Mouse (Mus musculus): ENCODE data around the gene Hspa14.
A peak's percentile ranks its signal among the peaks of the same experiment; 100 is the strongest.

The Hspa14 gene

GRCm38 (mm10) chr2:3512552-3513454 is at the start of gene Hspa14, which contains the start of the genes Gm45902 and Cdnf:
TSS of gene Hspa14 (minus strand) at chr2:3512814.
TSS of gene Gm45902 (minus strand) at chr2:3512790.
TSS of gene Cdnf (plus strand) at chr2:3513030.
- ATAC-seq (ENCODE audit: insufficient number of reproducible peaks, low FRiP score, low TSS enrichment) = peak; percentile 98

GRCm38 (mm10) chr2:3546588-3546987 is 34.0 kb upstream of the Hspa14 start:
- ATAC-seq (ENCODE audit: insufficient number of reproducible peaks, low FRiP score, low TSS enrichment) = peak; percentile 68

- no peak for ATAC-seq (ENCODE audit: insufficient number of reproducible peaks, low FRiP score, low TSS enrichment)
Measured at GRCm38 (mm10) chr2:3546055-3546454, 33.4 kb upstream of the Hspa14 start.

DNA sequence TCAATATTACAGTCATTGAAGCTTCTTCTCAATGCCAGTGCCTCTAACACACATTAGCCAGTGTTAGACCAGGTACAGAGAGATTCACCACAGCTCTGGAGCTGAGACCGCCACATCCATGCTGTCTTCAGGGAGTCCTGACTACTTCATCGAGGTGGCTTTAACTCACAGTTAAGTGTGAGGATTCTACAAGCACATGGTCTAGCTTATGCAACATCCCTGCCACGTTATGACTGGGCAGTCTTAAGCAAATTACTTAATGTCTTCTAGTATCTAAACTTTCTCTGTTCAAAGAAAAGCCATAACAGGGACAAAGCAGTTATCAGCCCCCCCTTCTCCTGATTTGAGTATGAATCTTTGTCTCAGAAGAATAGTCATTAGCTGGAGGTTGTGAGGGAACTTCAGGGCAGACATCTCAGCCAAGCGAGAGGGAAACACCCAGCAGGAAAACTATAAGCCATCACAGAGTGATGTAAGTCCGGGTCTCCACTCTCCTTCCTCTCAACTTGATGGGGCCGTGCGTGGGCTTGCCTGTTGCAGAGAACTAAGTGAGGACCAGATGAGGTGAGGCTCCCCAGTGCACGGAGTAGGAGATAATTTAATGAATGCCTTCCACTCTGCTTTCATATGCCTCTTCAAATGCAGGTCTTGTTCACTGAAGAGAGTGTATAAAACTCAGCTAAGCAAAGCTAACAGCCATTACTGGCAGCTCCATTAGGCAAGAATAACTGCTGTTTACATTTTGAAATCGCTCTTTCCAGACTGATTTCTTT is 28.9 kb upstream of the Hspa14 start:
- no peak for ATAC-seq (ENCODE audit: insufficient number of reproducible peaks, low FRiP score, low TSS enrichment)

DNA sequence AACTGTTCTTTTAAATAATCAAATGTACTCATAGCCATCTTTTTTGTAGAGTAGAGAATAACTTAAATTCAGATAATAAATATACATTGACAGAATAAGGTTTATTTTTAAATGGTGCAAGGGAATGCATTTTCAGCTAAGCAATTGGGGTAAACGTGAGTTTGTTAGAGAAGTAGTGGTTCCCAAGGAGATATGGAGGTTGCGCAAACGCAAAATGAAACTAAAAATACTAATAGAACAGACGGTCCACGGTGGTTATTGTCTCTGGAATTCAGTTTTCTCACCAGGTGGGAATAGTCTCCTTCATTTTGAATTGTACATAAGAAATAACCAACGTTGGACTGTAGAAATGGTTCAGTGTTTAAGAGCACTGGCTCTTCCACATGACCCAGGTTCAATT is 13.7 kb upstream of the Hspa14 start:
- ATAC-seq (ENCODE audit: insufficient number of reproducible peaks, low FRiP score, low TSS enrichment) = no peak

GRCm38 (mm10) chr2:3522558-3522957 is 9.9 kb upstream of the Hspa14 start:
- ATAC-seq (ENCODE audit: insufficient number of reproducible peaks, low FRiP score, low TSS enrichment) = no peak

GRCm38 (mm10) chr2:3512076-3512475 is 538 bp downstream of the Hspa14 start:
- ATAC-seq (ENCODE audit: insufficient number of reproducible peaks, low FRiP score, low TSS enrichment) = peak; percentile 21; the same call in 1 of the 2 replicates

GRCm38 (mm10) chr2:3500886-3501285 is 11.7 kb downstream of the Hspa14 start:
- ATAC-seq (ENCODE audit: insufficient number of reproducible peaks, low FRiP score, low TSS enrichment) = no peak

GRCm38 (mm10) chr2:3499543-3499942 is 13.1 kb downstream of the Hspa14 start:
- ATAC-seq (ENCODE audit: insufficient number of reproducible peaks, low FRiP score, low TSS enrichment) = no peak

DNA sequence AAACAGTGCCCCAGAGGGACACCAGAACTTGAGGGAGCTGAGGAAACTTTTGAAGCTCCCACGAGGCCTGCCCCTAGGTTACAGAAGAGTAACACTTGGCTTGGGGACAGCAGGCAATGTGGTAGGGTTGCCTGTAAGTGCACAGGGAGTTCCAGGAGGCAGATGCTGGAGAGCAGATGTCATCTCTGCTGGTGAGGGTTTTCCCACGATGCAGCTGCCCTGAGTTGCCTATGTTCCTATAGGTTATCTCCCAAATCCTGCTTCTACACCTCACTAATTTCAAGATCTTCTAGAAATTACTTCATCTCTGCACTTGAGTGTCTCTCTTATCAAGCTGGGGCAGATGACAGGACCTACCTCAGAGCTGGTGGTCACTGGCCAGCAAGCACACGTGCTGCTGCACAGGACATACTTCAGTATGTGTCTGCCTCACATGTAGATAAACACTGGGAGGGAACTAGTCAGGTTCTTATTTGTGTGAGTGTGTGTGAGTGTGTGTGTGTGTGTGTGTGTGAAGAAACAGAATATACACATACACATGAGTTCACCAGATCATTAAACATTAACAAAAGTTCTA is 18.7 kb downstream of the Hspa14 start:
- no peak for ATAC-seq (ENCODE audit: insufficient number of reproducible peaks, low FRiP score, low TSS enrichment)

DNA sequence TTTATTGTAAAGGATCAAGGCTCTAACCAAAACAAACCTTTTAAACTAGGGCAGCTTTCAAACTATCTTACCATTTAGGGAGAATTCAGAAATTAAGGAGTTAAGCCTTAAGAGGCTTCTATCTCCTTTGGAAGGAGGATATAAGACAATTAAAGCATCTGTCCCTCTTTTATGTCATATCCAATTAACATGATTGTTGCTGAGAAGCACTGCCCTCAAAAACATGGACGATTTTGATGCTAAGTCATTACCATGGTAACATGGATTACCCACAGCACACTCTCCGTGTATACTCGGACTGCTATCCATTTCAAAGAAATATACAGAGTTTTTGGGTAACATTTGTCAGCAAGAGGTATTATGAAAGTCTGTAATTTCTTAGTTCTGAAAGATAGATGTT is 22.8 kb downstream of the Hspa14 start:
- ATAC-seq (ENCODE audit: insufficient number of reproducible peaks, low FRiP score, low TSS enrichment) = no peak

GRCm38 (mm10) chr2:3480239-3480638 is 32.4 kb downstream of the Hspa14 start:
- ATAC-seq (ENCODE audit: insufficient number of reproducible peaks, low FRiP score, low TSS enrichment) = no peak

DNA sequence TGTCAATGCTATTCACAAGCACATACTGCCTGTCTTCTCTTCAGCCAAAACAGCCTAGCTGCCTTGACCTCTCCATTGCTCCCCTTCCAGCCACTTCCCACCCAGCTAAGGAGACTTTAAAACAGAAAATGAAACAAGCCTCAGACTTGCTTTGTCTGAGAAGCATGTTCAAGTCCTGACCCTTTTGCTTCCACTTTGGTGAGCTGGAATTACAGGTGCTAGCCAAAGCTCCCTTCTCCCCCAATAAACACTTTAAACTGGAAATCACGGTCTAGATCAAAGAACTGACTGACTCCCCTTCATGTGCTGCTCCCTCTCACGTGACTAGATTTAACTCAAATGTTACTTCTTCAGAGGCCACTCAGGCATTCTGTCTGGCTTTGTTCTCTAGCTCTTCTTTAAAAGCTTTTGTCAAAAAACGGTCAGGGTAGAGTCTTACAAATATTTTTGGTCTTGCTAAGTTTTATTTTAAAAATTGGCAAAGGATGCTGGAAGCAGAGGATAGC is 36.8 kb downstream of the Hspa14 start:
- ATAC-seq (ENCODE audit: insufficient number of reproducible peaks, low FRiP score, low TSS enrichment) = no peak

DNA sequence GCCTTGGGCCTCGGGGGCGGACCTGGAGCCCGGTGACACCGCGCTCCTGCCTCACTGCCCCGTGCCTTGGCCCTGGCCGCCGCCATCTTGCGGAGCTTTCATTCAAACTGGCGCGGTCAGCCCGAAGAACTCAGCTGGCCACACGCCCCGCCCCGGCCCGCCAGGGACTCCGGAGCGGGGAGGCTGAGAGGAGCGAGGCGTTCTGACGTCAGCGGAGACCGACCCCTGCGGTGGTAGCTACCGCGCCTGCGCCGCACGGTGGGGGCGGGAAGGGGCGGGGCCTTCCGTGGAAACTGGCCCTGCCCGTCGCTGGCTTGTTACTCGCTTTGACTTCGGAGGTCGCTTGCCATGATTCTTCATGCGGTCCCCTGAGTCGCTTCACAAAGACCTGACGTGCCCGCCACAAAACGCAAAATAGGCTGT is 37.7 kb downstream of the Hspa14 start, which contains the start of gene Suv39h2:
Gene Suv39h2, minus strand, starts transcription at position 171 of the 423 bp plus-strand sequence.
- ATAC-seq (ENCODE audit: insufficient number of reproducible peaks, low FRiP score, low TSS enrichment) = peak; percentile 96

DNA sequence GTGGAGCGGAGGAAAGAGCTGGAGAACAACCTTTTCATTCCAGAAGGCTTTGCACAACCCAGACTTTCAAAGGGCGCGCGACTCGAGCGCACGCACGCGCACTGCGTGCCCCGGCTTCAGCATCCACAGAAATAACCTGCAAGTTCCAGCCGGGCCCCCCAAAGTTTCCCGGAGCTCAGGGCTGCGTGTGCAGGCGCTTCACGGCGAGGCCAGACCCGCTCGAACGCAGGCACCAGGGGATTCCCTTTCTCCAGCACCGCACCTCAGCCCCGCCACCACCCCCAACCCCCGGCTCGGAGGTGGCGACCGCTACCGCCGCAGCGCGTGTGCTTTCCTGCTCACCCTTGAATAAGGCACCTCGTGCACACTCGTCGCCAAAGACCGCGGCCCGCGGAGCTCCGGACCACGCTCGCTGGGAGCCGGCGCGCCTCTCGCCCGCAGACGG is 38.2 kb downstream of the Hspa14 start:
- peak; percentile 63 for ATAC-seq (ENCODE audit: insufficient number of reproducible peaks, low FRiP score, low TSS enrichment)

- ATAC-seq (ENCODE audit: insufficient number of reproducible peaks, low FRiP score, low TSS enrichment) = no peak
Measured at GRCm38 (mm10) chr2:3473891-3474290, 38.7 kb downstream of the Hspa14 start.

DNA sequence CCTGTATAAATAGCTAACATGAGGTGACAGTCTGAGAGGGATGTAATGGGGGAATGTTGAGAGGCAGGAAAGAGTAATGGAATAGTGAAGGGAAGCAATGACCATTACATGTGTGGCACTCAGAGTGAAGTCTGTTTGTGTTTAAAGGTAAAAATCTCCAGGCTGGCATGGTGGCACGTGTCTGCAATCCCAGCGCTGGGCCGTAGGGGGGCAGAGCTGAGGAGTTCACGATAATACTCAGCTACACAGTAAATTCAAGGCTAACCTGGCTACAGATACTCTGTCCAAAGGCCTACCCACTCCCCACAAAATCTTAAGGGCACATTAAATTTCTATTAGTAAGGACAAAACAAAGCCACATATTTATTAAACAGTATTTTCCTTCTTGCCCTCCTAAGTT is 56.0 kb downstream of the Hspa14 start:
- ATAC-seq (ENCODE audit: insufficient number of reproducible peaks, low FRiP score, low TSS enrichment) = no peak

DNA sequence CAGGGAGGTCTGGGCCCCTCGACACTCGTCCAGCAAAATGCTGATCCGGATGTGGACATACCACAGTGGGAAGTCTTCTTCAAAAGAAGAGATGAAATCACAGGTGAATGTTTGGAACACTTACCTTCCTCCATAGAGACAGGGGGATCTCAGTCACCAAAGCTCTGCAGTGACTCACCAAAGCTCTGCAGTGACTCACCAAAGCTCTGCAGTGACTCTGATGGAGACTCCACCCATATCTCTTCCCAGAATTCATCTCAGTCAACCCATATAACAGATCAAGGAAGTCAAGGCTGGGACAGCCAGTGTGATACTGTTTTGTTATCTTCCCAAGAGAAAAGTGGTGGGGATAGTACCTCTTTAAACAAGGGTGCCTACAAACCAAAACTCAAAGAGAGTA is 59.5 kb downstream of the Hspa14 start:
- no peak for ATAC-seq (ENCODE audit: insufficient number of reproducible peaks, low FRiP score, low TSS enrichment)

GRCm38 (mm10) chr2:3449431-3449830 is 63.2 kb downstream of the Hspa14 start:
- no peak for ATAC-seq (ENCODE audit: insufficient number of reproducible peaks, low FRiP score, low TSS enrichment)

DNA sequence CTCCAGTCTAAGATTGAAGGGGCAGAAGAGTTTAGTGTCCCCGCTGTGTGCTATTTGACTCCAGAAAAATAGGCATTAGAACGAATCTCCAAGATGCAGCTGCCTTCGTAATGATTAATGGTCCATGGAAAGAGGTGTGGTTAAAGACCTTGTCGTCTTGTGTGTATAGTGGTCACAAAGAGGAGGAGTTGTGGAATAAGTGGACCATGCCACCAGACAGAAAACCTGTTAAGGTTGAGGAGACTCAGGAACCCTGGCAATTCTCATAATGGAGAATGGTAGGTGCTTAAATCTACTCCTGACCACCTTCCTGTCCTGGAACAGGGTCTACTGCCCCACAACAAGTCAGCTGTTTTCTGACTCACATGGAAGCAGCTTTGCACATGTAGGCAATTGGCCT is 66.6 kb downstream of the Hspa14 start:
- ATAC-seq (ENCODE audit: insufficient number of reproducible peaks, low FRiP score, low TSS enrichment) = no peak
